Comparison of ENCODE assay signal across 8 mouse cellular contexts in the genomic region with DNA sequence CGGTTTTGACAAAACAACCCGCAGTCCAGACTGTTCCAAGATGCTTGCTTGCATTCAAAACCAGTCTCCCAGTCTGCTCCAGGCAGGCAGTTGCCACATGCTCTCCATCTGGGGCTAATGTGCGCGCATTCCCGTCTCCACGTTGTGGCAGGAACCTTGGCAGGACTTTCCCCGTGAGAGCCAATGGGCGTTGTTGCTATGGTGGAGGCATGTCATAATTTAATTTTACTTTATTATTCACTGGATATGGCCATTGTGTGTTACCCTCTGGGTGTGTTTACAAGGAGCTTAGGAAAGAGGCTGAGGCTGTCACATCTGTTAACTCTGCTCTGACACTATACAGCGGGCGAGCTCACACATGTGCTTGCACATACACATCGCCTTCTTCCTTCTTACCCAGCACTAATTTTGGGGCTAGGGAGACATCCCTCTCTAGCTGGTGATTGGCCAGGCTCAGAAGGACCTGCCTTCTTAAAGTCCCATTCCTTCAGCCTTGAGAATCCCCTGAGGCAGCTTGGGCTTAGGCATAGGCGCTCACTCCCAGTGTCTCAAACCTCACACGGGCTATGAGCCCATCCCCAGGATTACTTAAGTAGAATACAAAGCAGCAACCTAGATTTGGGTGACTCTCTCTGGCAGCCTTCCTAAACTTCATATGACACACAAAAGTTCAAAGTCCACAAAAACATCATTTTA.
DNase-seq lines count a peak whose midpoint lies in the region; ATAC-seq lines count a peak whose summit lies in the region.

No protein-coding gene starts in this region.

- H3K9ac ChIP-seq in embryonic facial prominence, embryonic 15.5 days = no peak overlapping the region
- no peak overlapping the region for H3K9ac ChIP-seq in neural tube, embryonic 15.5 days (replicated peaks)

- H3K27me3 ChIP-seq in embryonic facial prominence, embryonic 15.5 days = no peaks in the 10 kb centered on the region
- H3K27me3 ChIP-seq in neural tube, embryonic 15.5 days (replicated peaks) = no peaks in the 10 kb centered on the region

- no peaks in the 10 kb centered on the region for H3K36me3 ChIP-seq in embryonic facial prominence, embryonic 15.5 days
- H3K36me3 ChIP-seq in neural tube, embryonic 15.5 days = no peaks in the 10 kb centered on the region

- no peak overlapping the region; the same call in 1 of the 2 replicates for H3K4me2 ChIP-seq in embryonic facial prominence, embryonic 15.5 days (replicated peaks)
- H3K4me2 ChIP-seq in neural tube, embryonic 15.5 days = peak overlapping the region; percentile 22; the same call in 1 of the 2 replicates

- WGBS in embryonic facial prominence, embryonic 15.5 days = 26% methylated on average over 13 of the region's 13 CpGs
- WGBS in neural tube, embryonic 15.5 days = 36% methylated on average over 13 of the region's 13 CpGs

- H3K4me3 ChIP-seq in embryonic facial prominence, embryonic 15.5 days (replicated peaks) = no peak overlapping the region
- H3K4me3 ChIP-seq in neural tube, embryonic 15.5 days (replicated peaks) = no peak overlapping the region

- ATAC-seq in frontal cortex, adult (ENCODE audit: low TSS enrichment) = peak; percentile 27; the same call in 1 of the 2 replicates
- peak; percentile 87 for ATAC-seq in embryonic facial prominence, embryonic 15.5 days (ENCODE audit: insufficient number of reproducible peaks, low FRiP score, low TSS enrichment, low read depth)
- ATAC-seq in neural tube, embryonic 15.5 days (ENCODE audit: low FRiP score) = peak; percentile 31; the same call in 1 of the 2 replicates

- H3K27ac ChIP-seq in embryonic facial prominence, embryonic 15.5 days (replicated peaks) = peak overlapping the region; percentile 70; the same call in 1 of the 2 replicates
- H3K27ac ChIP-seq in neural tube, embryonic 15.5 days (replicated peaks) = no peak overlapping the region

- DNase-seq in frontal cortex, postnatal 25 days (ENCODE audit: low spot score in 2 of 2) = no peak
- DNase-seq in layer of hippocampus, adult 9-11 months = peak; percentile 72
- no peak for DNase-seq in urinary bladder, postnatal 25 days (ENCODE audit: low spot score)
- DNase-seq in cerebellum, adult 9-11 months = no peak
- DNase-seq in thymus, postnatal 14 days = no peak

- H3K9me3 ChIP-seq in embryonic facial prominence, embryonic 15.5 days (replicated peaks) = no peaks in the 10 kb centered on the region
- H3K9me3 ChIP-seq in neural tube, embryonic 15.5 days (replicated peaks) = no peaks in the 10 kb centered on the region

- peaks cover 37% of the 10 kb centered on the region for H3K4me1 ChIP-seq in embryonic facial prominence, embryonic 15.5 days
- H3K4me1 ChIP-seq in neural tube, embryonic 15.5 days = peaks cover 16% of the 10 kb centered on the region

Comparison
In these comparisons a context has a peak if more than half of its experiments do, and no peak if none do; other contexts are left out.
1. ATAC-seq: peak in every context shown above with its lines; median percentile 87 in embryonic facial prominence, embryonic 15.5 days; 31 in neural tube, embryonic 15.5 days; 27 in frontal cortex, adult.